Mouse (Mus musculus) heart, postnatal 4 days (tissue): ENCODE measurements around the gene Zfp961. TPM values are rescaled to one million over a fixed set of nuclear protein-coding genes. Genes with fewer than 3 reads are reported as not detected.
A peak's percentile ranks its signal among the peaks of the same experiment; 100 is the strongest.
"Not testable (repeated sequence)": the region's sequence is repeated elsewhere in the genome, so short reads cannot be mapped to it uniquely, and the experiment has no call there.

Experiments used
- DNase-seq: peaks from one replicate; pipeline ENCODE4 v3.0.0; 2021
- total RNA-seq, 2 experiments: library from RNA; stranded (reverse); gene quantifications; 2 replicates each; pipeline ENCODE4 v1.2.3; 2021

The Zfp961 gene
- total RNA-seq = 10 to 100 TPM in 1 of 2 experiments, 1 to 10 TPM in 1; 8.8 to 12.3 TPM

DNA sequence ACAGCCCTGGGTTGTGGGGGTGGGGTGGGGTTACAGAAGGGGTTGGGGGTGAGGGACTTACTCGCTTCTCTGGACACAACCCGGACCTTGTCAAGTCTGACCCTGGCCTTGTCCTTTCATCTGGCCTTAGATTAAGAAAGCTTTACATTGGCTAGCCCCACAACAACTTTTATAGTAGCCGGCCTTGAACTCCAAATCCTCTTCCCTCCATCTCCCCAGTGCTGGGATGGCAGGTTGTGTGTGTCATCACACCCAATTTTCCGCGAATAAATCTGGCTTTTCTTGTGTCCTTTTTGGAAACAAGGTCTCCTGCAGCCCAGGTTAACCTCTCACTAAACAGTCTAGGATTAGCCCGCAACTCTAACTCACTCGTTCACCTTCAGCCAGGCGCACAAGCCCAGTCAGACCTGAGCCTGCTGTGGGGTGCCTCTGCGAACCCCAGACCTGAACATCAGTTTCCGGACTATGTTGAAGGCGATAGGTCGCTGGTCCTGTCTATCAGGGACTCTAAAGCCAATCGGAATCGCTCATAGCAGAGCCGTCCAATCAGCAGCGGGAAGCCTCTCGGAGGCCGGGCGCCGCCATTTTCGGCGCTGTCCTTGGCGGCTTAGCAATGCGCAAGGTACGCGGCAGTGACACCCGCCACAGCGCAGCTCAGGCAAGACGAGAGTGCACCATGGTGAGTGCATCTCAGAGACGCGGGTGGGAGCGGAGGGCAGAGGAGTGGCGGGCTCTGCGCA lies at the start of gene Zfp961:
Gene Zfp961, plus strand, starts transcription at position 557 of the 740 bp plus-strand sequence.
- DNase-seq = peak; percentile 99

DNA sequence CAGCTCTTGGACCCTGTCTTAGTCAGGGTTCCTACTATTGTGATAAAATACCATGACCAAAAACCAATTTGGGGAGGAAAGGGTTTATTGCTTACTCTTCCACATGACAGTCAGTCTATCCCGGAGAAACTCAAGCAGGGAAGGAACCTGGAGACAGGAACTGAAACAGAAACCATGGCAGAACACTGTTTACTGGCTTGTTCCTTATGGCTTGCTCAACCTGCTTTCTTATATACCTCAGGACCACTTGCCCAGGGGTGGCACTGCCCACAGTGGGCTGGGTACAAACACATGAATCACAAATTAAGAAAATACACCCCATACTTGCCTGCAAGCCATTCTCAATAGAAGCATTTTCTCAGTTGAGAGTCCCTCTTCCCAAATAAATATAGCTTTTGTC lies 47.8 kb upstream of the Zfp961 start:
- not testable (repeated sequence) for DNase-seq

DNA sequence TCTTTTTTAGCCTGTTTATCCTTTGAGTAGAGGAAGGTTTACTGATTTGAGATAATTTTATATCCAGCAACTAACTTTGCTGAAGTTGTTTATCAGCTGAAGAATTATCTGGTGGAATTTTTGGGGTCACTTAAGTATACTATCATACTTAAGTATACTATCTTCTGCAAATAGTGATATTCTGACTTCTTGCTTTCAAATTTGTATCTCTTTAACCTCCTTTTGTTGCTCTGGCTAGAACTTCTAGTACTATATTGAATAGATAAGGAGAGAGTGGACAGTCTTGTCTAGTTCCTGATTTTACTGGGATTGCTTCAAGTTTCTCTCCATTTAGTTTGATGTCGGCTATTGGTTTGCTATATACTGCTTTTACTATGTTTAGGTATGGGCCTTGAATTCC lies 44.0 kb upstream of the Zfp961 start:
- no peak for DNase-seq

DNA sequence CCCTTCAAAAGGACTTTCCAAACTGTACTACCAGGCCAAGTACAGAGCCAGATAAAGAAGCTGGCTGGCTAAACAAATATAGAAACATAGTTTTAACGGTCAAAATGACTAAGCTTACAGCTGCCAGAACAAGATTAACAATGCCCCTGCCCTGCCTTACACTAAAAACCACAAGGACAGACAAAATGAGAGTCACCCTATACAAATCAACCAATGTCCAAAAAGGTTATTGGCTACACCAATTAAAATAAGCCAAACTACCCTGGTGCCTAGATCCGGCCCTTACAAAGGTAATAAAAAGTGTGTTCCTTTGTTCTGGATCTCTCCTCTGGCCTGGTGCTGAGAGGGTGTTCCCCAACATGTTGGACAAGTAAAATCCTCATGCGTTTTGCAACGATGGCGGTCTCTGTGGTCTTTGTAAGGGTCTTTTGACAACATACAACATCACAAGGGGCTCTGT lies 43.0 kb upstream of the Zfp961 start:
- DNase-seq = no peak

DNA sequence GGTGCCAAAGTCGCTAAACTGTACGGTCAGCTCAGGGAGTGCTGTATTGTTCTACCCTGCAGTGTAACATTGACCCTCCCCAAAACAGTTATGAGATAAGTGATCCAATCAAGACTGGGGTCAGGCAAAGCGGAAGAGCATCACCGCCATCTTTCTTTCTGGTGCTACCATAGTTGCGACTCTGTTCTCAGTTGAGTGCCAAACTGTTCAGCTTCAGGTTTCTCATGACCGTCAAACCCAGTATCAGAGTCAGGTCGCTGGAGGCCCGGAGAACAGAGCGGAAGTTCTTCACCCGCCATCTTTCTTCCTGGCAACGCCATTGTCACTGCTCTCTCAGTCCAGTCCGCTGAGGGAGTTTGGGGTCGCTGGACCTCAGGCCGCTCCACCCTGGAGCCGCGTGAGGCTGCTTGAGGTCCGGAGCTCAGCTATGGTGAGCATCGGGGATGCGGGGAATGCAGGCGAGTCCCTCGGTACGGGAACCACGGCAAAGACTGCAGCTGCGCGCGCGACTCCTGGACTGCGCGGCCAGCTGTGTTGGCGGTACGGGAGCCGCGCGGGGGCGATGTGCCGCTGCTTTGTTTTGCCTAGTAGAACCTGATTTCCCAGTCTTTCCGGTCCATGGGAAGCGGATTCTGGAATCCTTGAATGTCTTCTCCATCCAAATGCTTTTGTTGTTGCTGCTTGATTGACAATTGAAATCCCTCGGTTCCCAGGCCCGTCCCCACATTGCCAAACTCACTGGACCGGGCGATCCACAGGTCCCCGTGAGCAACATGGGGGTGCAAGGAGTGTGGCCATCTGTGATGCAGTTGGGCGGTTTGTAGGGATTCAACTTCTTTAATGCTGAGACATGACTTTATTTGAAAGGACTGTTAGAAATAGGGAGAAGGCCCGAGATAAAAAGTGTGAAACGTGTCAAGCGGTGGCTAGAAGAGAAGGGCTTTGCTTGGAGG lies 42.3 kb upstream of the Zfp961 start, which contains the start of the genes Zfp882 and Zfp617:
Gene Zfp882, plus strand, starts transcription at position 300 of the 953 bp plus-strand sequence.
Gene Zfp617, plus strand, starts transcription at position 327 of the 953 bp plus-strand sequence.
- DNase-seq = peak; percentile 87

DNA sequence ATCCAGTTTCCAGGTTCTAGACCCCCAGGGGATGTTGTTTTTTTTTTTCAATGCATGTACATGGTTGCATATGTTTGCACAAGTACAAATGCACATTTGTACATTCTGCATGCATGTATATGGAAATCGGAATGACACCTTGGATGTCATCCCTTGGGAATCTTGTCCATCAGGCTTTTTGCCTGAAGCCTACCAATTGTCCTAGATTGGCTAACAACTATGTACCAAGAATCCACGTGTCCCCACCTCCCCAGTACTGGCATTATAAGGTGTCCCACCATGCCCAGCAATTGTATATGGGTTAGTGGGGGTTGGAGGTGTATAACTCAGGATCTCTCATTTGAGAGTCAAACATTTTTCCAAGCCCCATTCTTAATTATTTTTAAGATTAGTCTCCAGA lies 38.6 kb upstream of the Zfp961 start:
- DNase-seq = no peak

DNA sequence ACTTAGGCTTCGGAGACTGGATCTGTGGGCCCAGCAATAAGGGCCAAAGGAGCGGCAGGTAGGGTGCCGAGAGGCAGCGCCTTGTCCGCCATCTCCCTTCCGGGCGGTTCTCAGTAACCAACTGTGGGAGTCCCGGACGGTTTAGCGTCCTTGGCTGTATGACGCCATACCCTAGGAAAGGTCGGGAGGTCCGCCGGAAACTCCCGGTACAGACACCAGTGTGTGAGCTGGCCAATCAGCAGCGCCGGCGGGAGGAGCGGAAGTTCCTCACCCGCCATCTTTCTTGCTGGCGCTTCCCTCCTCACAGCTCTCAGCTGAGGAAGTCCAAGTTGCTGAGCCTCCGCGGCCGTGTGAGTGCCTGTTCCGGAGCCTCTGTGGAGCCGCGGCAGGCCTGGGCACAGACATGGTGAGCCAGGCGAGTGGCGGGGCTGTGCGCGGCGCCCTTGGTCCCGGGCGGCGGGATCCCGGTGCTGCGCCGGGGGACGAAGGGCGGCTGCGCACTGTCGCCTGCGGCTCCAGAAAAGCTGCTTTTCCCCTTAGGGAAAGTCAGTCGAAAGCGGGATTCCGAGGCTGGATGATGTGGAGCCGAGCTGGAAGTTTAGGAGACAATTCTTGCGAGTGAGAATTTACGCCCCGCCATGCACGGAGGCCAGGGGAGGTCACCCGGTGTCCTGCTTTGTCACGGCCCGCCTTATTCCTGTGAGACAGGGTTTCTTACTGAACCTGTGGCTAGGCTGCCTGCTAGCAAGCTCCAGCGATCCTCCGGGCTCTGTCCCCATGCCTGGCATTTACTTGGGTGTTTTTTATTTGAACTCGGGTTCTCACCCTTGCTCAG lies 28.1 kb upstream of the Zfp961 start:
- DNase-seq = peak; percentile 94

DNA sequence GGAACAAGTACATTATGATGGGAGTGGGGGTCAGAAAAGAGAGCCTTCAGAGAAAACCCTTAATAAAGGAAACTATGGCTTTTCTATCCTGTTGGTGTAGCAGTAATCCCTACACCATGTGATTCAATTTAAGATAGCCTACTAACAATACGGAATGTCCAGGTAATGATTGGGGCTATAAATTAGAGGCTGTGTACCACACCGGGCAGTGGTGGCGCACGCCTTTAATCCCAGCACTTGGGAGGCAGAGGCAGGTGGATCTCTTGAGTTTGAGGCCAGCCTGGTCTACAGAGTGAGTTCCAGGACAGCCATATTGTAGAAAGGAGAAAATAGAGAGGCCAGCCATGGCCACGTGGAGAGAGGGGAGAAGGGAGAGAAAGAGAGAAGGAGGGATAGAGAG lies 25.0 kb upstream of the Zfp961 start:
- no peak for DNase-seq

DNA sequence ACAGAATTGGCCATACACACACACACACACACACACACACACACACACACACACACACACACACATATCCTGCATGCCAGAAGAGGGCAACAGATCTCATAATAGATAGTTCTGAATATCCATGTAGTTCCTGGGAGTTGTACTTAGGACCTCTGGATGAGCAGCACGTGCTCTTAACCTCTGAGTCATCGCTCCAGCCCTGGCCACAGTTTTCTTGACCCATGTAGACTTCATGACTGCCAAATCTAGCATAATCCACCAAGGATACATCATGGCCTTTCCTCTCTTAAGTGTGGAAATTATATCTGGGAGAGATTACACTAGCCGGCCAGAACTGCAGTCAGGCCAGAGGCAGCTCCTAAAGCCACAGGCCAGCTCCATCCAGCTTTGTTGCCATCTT lies 24.3 kb upstream of the Zfp961 start:
- no peak for DNase-seq

DNA sequence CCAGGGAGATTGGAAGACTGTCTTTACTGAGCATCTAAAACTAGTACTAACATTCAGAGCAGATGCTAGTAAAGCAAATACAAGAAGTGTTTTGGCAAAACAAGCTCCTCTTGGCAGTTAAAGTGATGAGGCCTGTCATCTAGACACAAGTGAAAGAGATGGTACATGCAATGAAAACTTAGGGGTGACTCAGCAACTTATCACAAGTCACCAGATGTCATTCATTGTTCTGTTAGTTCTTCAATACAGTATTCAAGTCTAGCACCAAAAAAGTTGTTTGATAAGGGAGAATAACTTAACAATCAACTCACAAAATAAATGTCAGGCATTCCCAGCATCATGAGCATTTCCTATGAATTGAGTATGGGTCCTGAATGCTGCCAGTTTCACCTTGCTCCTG lies 23.1 kb upstream of the Zfp961 start:
- DNase-seq = no peak

DNA sequence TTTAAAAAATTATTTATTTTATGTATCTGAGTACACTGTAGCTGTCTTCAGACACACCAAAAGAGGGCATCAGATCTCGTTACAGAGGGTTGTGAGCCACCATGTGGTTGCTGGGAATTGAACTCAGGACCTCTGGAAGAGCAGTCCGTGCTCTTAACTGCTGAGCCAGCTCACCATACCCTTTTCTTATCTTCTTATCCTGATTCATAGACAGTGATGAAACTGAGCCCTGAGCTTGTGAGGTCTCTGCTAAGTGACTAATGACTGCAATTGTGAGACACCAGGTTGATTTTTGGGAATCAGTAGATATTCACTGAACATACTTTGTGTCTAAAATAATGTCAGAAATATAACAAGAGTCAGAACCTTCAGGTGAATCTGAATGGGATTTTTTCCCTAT lies 12.8 kb upstream of the Zfp961 start:
- DNase-seq = not testable (repeated sequence)

DNA sequence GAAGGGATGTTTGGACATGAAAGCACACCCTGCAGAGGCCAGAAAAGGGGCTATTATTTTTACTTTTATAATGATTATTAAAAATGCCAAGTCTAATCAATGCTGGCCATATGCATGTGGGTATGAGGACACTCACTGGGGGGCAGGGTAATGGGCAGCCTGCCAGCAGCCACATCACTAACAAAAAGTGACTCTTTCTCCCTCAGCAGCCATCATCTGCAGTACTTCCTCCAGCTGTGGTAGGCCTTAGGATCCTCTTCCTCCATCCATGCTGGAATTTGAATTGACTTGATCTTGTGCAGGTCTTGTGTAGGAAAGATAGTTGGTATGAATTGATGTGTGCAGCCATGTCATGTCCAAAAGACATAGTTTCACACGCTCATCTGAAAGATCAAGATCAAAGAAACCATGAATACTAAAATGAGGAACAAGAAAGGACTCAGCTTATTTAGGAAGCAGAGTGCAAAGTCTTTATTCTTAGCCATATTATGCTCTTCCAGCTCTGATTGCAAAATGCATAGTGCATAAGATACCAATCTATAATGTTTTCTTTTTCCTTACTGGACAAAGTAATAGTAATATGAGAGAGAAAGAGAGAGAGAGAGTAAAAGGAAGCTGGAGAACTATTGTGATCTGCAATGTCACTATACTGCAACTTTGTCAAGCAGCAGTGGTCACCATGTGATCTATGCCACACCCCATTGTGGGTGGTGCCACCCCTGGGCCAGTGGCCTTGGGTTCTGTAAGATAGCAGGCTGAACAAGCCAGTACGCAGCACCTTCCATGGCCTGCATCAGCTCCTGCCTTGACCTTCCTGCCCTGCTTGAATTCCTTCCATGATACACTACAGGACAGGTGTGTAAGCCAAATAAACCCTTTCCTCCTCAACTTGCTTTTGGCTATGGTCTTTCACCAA lies 10.3 kb upstream of the Zfp961 start:
- DNase-seq = no peak

DNA sequence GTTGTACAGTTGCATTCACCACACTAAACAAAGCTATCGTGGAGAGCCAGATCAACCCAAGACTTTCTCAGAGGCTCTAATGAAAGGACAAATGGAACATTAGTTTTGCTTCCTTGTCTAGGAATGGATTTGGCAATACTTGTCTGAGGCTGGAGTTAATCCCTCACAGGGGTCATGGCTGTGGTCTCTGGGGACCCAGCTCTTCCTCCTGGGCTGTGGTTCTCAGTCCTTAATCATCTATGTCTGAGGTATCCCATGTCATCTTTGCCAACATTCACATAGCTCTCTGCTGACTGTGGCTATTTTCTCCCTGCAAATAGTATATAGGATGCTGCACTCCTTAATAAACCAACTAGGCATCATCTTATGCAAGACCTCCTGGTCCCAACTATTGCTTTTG lies 9.1 kb upstream of the Zfp961 start:
- DNase-seq = no peak

DNA sequence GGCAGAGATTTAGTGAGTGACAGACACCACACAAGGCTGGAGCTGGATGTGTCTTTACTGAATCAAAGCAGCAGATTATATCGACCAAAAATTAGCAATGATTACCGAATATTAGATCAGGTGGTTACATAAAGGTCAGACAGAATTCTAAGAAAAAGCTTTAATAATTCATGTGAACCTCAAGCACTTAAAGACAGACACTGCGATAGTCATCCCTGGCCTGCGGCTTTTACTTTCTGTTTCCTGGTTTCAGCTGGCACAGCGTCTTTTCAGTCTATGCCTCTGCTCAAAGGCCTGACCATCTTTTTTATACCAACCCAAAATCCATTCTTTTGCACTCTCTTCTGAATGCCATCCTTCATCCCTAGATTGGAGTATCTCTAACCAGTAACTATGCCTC lies 2.2 kb upstream of the Zfp961 start:
- no peak for DNase-seq

DNA sequence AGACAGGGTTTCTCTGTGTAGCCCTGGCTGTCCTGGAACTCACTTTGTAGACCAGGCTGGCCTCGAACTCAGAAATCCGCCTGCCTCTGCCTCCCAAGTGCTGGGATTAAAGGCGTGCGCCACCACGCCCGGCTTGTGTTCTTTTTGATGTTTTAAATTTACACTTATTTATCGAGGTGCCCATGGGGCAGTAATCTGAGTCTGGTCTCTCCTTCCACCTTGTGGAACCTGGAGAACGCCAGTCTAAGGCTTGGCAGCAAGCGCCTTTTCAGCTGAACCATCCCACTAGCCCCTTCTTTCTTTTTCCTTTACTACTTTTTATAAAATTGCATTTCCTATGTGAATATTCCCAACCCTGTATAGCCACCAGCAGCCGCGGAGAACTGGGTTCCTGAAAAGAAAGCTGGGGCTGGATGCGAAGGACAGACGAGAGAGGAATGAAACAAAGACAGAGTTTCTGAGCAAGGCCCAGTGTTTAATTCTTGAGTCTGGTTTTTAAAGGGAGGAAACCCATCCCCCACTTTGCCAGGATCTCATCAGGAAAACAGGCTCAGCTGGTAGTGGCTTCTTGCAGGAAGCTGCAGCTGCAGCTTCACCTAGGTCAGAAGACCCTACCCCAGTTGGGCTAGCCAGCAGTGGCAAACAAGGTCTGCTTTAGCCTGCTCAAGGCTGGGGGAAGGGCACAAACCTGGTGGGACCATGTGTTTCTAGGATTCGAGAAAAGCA lies 761 bp downstream of the Zfp961 start:
- DNase-seq = no peak

DNA sequence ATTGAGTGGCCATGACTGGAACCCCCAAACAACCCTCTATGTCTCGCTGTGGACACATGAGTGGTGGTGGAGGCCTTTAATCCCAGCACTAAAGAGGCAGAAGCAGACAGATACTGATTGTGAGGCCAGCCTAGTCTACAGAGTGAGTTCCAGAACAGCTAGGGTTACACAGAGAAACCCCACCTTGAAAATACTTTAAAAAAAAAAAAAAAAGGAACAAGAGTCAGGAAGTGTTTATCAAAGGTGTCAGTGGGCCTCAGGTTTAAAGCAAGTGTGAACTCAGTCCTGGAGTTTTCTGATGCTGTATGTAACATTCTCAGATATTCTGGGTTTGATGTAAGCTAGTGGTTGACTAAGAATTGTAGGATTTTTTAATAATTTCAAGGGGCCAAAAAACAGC lies 1.7 kb downstream of the Zfp961 start:
- no peak for DNase-seq

DNA sequence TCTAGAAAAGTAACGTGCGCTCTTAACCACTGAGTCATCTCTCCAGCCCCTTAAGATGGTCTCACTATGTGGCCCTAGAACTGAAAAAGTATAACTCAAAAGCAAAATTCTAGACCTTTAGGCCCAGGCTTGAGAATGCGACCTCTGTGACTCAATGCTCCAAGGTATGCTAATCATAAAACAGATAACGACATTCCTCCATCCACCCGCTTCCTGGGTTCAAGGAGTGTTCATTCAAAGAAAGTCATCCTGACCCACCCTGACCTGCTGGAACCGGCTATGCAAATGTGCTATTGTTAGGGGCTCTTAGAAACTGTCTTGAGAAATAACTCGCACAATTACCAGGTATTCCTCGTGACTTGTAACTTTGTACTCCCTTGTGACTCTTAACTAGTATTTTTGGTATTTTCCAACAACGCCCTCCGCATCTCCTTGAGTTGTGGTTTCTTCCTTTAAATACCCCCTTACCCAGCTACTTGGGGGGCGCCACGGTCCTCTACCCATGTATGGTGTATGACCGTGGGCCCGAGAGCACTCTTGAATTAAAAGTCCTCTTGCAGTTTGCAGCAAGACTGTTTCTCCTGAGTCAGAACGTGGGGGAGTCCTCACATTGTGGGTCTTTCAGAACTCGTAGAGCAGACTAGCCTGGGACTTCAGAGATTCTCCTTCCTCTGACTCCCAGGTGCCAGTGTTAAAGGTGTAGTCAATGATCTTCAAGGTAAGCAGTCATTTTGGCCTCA lies 2.3 kb downstream of the Zfp961 start:
- not testable (repeated sequence) for DNase-seq

DNA sequence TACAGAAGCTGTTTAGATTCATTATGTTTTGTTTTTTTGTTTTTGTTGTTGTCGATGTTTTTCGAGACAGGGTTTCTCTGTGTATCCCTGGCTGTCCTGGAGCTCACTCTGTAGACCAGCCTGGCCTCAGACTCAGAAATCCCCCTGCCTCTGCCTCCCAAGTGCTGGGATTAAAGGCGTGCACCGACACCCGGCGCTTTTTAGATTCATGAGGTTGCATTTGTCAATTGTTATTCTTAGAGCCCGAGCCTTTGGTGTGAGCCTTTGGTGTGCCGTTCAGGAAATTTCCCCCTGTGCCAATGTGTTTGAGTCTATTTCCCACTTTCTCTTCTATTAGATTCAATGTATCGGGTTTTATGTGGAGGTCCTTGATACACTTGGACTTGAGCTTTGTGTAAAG lies 3.8 kb downstream of the Zfp961 start:
- DNase-seq = no peak

DNA sequence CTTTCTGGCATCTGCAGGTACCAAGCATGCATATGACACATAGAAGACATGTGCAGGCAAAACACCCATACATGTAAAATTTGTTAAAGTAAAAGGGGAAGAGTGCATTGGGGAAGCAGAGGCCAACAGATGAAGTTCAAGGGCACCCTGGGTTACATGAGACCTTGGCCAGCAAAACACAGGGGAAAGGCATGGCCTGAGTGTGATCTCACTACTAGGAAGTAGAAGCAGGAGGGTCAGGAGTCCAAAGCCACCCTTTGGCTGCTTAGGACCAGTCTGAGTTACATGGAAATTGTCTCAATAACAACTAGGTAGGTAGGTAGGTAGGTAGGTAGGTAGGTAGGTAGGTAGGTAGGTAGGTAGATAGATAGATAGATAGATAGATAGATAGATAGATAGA lies 9.6 kb downstream of the Zfp961 start:
- no peak for DNase-seq

DNA sequence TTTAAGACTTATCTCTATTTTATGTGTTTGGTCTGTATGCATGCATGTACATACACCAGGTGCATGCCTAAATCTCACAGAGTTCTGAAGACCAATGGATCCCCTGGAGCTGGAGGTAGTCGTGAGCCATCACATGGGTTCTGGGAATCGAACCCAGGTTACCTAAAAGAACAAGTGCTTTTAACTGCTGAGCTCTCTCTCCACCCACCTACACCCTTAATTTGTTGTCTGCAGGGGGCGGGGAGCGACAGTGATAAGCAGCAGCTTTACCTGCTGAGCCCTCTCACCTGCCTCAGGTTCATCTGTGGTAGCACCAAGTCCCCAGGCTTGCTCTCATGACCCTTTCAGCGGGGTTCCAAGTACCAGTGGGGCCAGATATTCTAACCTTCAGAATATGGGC lies 11.0 kb downstream of the Zfp961 start:
- DNase-seq = no peak
